9 mouse cellular contexts compared by ENCODE assay signal in genomic region chr9:75910112-75910799, GRCm38 (mm10).
A peak's percentile ranks its signal among the peaks of the same experiment; 100 is the strongest.
DNase-seq lines count a peak whose midpoint lies in the region; ATAC-seq and TF ChIP-seq lines count a peak whose summit lies in the region.
"Had no signal": no experiment of that assay in that cellular context is flagged by ENCODE, and none has a peak within 500 bp of the region (broad histone marks: within the 10 kb centered on the region; RNA-seq: fewer than 3 reads in every experiment).

No protein-coding gene starts in this region.

- no peak for DNase-seq in layer of hippocampus, adult 2 months (ENCODE audit: low spot score in 2 of 2)
- no peak for DNase-seq in layer of hippocampus, postnatal 36 days
- peak; percentile 71 for DNase-seq in adrenal gland, postnatal 14 days
- DNase-seq in gastrocnemius, postnatal 4 days (ENCODE audit: low spot score in 2 of 2), result peak; percentile 43 to 79
- peak; percentile 14 for DNase-seq in ovary, postnatal 36 days (ENCODE audit: low spot score)
- DNase-seq in thymus, postnatal 4 days, result no peak
- no peak for DNase-seq in left cerebral cortex, adult 2 months (ENCODE audit: extremely low spot score in 1 of 2, low spot score in 2 of 2)

- intact Hi-C loops in left cerebral cortex, adult 2 months (cut with DNase I), result no loop called here

- 22% methylated on average over 7 of the region's 7 CpGs for WGBS in kidney, embryonic 16.5 days

- no peak overlapping the region; the same call in 1 of the 2 replicates for H3K9ac ChIP-seq in kidney, embryonic 16.5 days (replicated peaks; ENCODE audit: low read length)

- TF ChIP-seq CTCF in layer of hippocampus, adult 2 months (conservative IDR thresholded peaks at IDR 0.05), result no peak
- TF ChIP-seq CTCF in left cerebral cortex, adult 2 months (IDR thresholded peaks at IDR 0.05), result no peak

- peak; percentile 35; the same call in 1 of the 2 replicates for ATAC-seq in kidney, embryonic 16.5 days (ENCODE audit: low FRiP score, low TSS enrichment)
- ATAC-seq: Patski had no signal

- H3K9me3 ChIP-seq in kidney, embryonic 16.5 days (ENCODE audit: low read length), result no peaks in the 10 kb centered on the region

- H3K4me1 ChIP-seq in kidney, embryonic 16.5 days (ENCODE audit: insufficient read depth, low read length), result 0 out of 2 replicates have a peak, but pooled peaks cover 3% of the 10 kb centered on the region

- no peaks in the 10 kb centered on the region for H3K36me3 ChIP-seq in kidney, embryonic 16.5 days (ENCODE audit: insufficient read depth, low read length)

- H3K27ac ChIP-seq in layer of hippocampus, adult 2 months, result peak overlapping the region; percentile 25; the same call in 1 of the 2 replicates
- H3K27ac ChIP-seq in kidney, embryonic 16.5 days (ENCODE audit: low read length), result no peak overlapping the region; the same call in 1 of the 2 replicates
- H3K27ac ChIP-seq in left cerebral cortex, adult 2 months, result no peak overlapping the region

- H3K4me2 ChIP-seq in kidney, embryonic 16.5 days (replicated peaks; ENCODE audit: low read depth, low read length), result no peak overlapping the region

- H3K4me3 ChIP-seq in layer of hippocampus, adult 2 months, result no peak overlapping the region
- no peak overlapping the region for H3K4me3 ChIP-seq in kidney, embryonic 16.5 days (ENCODE audit: low read length)
- no peak overlapping the region for H3K4me3 ChIP-seq in left cerebral cortex, adult 2 months

- H3K27me3 ChIP-seq in kidney, embryonic 16.5 days (ENCODE audit: insufficient read depth, low read length), result no peaks in the 10 kb centered on the region
- H3K27me3 ChIP-seq: Patski had no signal

Comparison
In these comparisons a context has a peak if more than half of its experiments do, and no peak if none do; other contexts are left out.
1. DNase-seq: peak in adrenal gland, postnatal 14 days (single experiment), gastrocnemius, postnatal 4 days (2 of 2) and ovary, postnatal 36 days (single experiment); none in layer of hippocampus, adult 2 months (0 of 2), layer of hippocampus, postnatal 36 days (0 of 2), thymus, postnatal 4 days (single experiment) and left cerebral cortex, adult 2 months (0 of 2).